Mouse (Mus musculus) liver, postnatal 0 days (tissue): ENCODE results near the gene Cwc22.

Experiments used
- CTCF ChIP-seq: sonication (generic); IDR thresholded peaks from 2 replicates; pipeline ENCODE4 v1.5.1; 2016; ENCODE audit warnings: antibody characterized with exemption, low read depth
- EP300 ChIP-seq: IDR thresholded peaks from 2 replicates; pipeline ENCODE4 v1.6.1; 2016; ENCODE audit warnings: antibody characterized with exemption, low read depth, mild to moderate bottlenecking

GRCm38 (mm10) chr2:77970556-77970955, 24.4 kb upstream of the Cwc22 start:
- TF ChIP-seq CTCF (no peak), EP300 (no peak)
